Mouse (Mus musculus) olfactory bulb, adult 2 months (tissue): ENCODE results near the gene Ubr4. TPM values are rescaled to one million over a fixed set of nuclear protein-coding genes. Genes with fewer than 3 reads are reported as not detected.

ENCODE experiments used
- H3K27ac ChIP-seq: fragments of 200-500 bp; 2 replicates; pipeline ENCODE4 v1.5.1; 2012; ENCODE audit warnings: low read depth, low read length; ENCODE audit not compliant: insufficient read depth
- H3K4me1 ChIP-seq: fragments of 200-500 bp; 2 replicates; pipeline ENCODE4 v1.6.1; 2012; ENCODE audit warnings: low read length; ENCODE audit not compliant: control insufficient read depth, insufficient read depth
- H3K4me3 ChIP-seq: fragments of 200-500 bp; 2 replicates; pipeline ENCODE4 v1.5.1; 2012; ENCODE audit warnings: mild to moderate bottlenecking, low read depth, low read length, moderate library complexity; ENCODE audit not compliant: insufficient read depth
- CTCF ChIP-seq: fragments of 200-500 bp; IDR thresholded peaks from 2 replicates; pipeline ENCODE4 v1.5.1; 2012; ENCODE audit warnings: low read depth, mild to moderate bottlenecking, low read length, moderate library complexity; ENCODE audit not compliant: insufficient read depth
- POLR2A ChIP-seq: fragments of 200-500 bp; IDR thresholded peaks from 2 replicates; pipeline ENCODE4 v1.6.1; 2012; ENCODE audit warnings: mild to moderate bottlenecking, low read depth, low read length, moderate library complexity; ENCODE audit not compliant: insufficient read depth
- WGBS: fragments of 180-500 bp; shearing (Covaris S2); methylation state at CpG from one replicate; pipeline ENCODE4 v1.1.7; 2018; 5-methylcytosine and 5-hydroxymethylcytosine counted together
- polyA plus RNA-seq: library from polyadenylated mRNA; stranded (reverse); fragments of >200 nt; gene quantifications from 2 replicates; pipeline ENCODE4 v1.2.4, GENCODE M21; 2012; ENCODE audit warnings: low replicate concordance; ENCODE audit not compliant: missing spikeins, insufficient read depth, insufficient read length

The Ubr4 gene
- polyA plus RNA-seq, 1 experiment, result 57.4 TPM

- no peaks in the 10 kb centered on the region for H3K4me1 ChIP-seq
- H3K27ac ChIP-seq, result no peak overlapping the region
- WGBS, result 86% methylated on average over 4 of the region's 4 CpGs
- no peak overlapping the region for H3K4me3 ChIP-seq
- no peak for TF ChIP-seq CTCF
- no peak for TF ChIP-seq POLR2A
These were observed 89.4 kb downstream of the Ubr4 start for GRCm38 (mm10) chr4:139441806-139442205.

- no peak overlapping the region for H3K4me3 ChIP-seq
- no peak overlapping the region for H3K27ac ChIP-seq
- WGBS, result 84% methylated on average over 15 of the region's 15 CpGs
- H3K4me1 ChIP-seq, result no peaks in the 10 kb centered on the region
- no peak for TF ChIP-seq CTCF
- no peak for TF ChIP-seq POLR2A
These were observed 90.3 kb downstream of the Ubr4 start for GRCm38 (mm10) chr4:139442391-139443355.

- Histone ChIP-seq H3K4me3 (no peak overlapping the region), H3K27ac (no peak overlapping the region), H3K4me1 (no peaks in the 10 kb centered on the region)
- WGBS, result 87% methylated on average over 10 of the region's 10 CpGs
- no peak for TF ChIP-seq CTCF
- TF ChIP-seq POLR2A, result no peak
These were observed 91.9 kb downstream of the Ubr4 start for GRCm38 (mm10) chr4:139444315-139444714.

- WGBS, result 44% methylated on average over 2 of the region's 2 CpGs
- TF ChIP-seq CTCF, result no peak
- TF ChIP-seq POLR2A, result no peak
- Histone ChIP-seq H3K4me1 (no peaks in the 10 kb centered on the region), H3K27ac (no peak overlapping the region), H3K4me3 (no peak overlapping the region)
These were observed 93.8 kb downstream of the Ubr4 start for GRCm38 (mm10) chr4:139446176-139446575.

GRCm38 (mm10) chr4:139446731-139447675 is 94.6 kb downstream of the Ubr4 start:
- no peaks in the 10 kb centered on the region for H3K4me1 ChIP-seq
- H3K4me3 ChIP-seq, result no peak overlapping the region
- 71% methylated on average over 11 of the region's 11 CpGs for WGBS
- no peak overlapping the region for H3K27ac ChIP-seq
- TF ChIP-seq CTCF (no peak), POLR2A (no peak)

GRCm38 (mm10) chr4:139452944-139453700 is 100.7 kb downstream of the Ubr4 start:
- 87% methylated on average over 8 of the region's 8 CpGs for WGBS
- Histone ChIP-seq H3K4me1 (no peaks in the 10 kb centered on the region), H3K4me3 (no peak overlapping the region), H3K27ac (no peak overlapping the region)
- no peak for TF ChIP-seq POLR2A
- no peak for TF ChIP-seq CTCF

- Histone ChIP-seq H3K4me1 (no peaks in the 10 kb centered on the region), H3K4me3 (no peak overlapping the region), H3K27ac (no peak overlapping the region)
- WGBS, result 87% methylated on average over 6 of the region's 6 CpGs
- TF ChIP-seq POLR2A (no peak), CTCF (no peak)
These were observed 101.9 kb downstream of the Ubr4 start for GRCm38 (mm10) chr4:139454339-139454738.

- Histone ChIP-seq H3K4me1 (no peaks in the 10 kb centered on the region), H3K27ac (no peak overlapping the region), H3K4me3 (no peak overlapping the region)
- 81% methylated on average over 15 of the region's 15 CpGs for WGBS
- TF ChIP-seq POLR2A (no peak), CTCF (no peak)
These were observed 107.6 kb downstream of the Ubr4 start for GRCm38 (mm10) chr4:139459970-139460369.
